Mouse (Mus musculus) liver, embryonic 14.5 days (tissue): ENCODE measurements around the gene Chid1.

Experiments
- CTCF ChIP-seq: IDR thresholded peaks from 2 replicates; pipeline ENCODE4 v1.5.1; 2016; ENCODE audit warnings: antibody characterized with exemption, low read depth, control low read depth
- EP300 ChIP-seq: IDR thresholded peaks from 2 replicates; pipeline ENCODE4 v1.6.1; 2016; ENCODE audit warnings: antibody characterized with exemption, low read depth

DNA sequence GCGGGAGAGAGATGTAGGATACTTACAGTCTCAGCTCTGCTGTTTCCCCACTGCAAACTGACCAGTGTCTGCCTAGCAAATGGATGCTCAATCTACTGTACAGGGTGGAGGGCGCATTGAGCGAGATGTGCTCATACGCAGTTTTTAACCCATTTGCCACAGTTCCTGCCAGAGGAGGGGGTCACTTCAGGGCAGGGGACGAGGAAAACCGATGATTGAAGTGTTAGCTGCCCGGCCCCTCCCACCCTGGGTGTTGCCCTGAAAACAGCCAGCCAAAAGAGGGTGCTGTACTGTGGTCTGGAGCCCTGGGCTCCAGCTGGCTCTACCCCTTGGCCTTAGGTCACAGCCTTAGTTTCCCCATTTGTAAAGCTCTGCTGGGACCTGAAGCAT is 62.7 kb downstream of the Chid1 start:
- TF ChIP-seq CTCF, result peak; percentile 48
- no peak for TF ChIP-seq EP300
